Mouse (Mus musculus): ENCODE data around the gene Znrf1.
A peak's percentile ranks its signal among the peaks of the same experiment; 100 is the strongest.
"Not testable (repeated sequence)": the region's sequence is repeated elsewhere in the genome, so short reads cannot be mapped to it uniquely, and the experiment has no call there.

Gene Znrf1

DNA sequence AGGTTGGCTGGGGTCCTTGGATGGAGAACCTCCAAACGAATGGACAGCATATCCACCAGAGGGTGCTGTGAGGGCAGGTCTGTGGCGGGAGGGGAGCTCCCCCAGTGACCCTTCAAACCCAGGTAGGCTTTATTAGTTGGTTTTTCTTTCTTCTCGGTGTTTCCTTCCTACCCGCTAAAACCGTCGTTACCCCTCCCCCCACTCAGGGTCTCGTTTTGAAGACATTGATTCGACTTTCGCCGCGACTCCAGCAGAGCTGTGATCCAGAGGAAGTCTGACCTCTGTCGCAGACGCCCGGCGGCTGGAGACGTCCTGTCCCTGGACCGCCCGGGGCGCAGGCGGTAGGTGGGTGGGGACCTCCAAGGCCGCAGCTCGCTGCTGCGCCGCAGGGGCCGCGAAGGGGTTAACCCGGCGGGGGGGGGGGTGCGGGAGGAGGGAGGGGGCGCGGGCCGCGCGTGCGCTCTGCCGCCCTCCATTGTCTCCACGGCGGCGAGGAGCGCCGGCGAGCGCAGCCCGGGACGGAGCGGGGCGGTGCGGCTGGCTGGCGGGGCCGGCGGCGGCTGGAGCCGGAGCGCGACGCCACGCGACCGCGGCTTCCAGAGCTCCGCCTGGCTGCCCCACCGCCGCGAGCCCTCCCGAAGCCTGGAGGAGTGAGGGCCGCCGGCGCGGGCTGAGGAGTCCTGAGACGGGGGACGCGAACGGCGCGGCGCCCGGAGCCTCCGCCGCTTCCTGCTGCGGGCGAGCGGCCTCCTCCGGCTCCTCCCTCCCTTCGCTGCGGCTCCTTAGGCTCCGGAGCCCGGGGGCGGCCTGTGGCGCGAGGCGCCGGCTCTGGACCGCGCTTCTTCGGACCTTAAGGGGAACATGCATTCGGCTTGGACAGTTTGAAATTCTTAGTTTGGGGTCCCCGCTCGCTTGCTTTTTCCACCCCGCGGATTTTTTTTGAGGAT is at the start of gene Znrf1:
Gene Znrf1, plus strand, starts transcription at position 67 of the 947 bp plus-strand sequence.
- peak; percentile 71 for DNase-seq

DNA sequence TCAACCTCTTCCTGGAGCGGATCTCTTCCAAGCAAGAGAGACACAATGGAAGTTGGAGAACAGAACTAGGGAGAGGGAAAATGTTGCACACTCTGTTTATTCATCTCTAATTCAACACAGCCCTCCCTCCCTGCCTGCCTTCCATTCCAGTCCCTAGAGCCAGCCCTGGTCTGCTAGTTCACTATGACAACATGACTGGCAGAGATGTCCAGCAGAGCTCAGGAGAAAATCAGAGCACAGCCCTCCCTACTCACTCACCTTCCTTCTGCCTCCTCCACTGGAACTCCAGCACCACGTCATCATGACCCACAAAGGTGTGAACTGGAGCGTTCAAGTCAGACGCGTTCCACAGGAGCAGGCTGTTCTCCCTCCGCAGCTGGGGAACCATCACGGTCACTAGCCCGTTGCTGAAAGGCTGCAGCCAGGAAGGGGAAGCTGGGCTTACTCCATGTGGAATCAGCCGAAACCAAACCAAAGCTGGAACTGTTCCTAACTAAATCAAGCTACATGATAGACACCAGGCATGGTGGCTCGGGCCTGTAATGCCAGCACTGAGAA is 45.8 kb upstream of the Znrf1 start:
- no peak for DNase-seq

- DNase-seq, result no peak
These were observed 44.7 kb upstream of the Znrf1 start for GRCm38 (mm10) chr8:111491191-111491590.

- no peak for DNase-seq
These were observed 43.4 kb upstream of the Znrf1 start for GRCm38 (mm10) chr8:111492508-111492907.

DNA sequence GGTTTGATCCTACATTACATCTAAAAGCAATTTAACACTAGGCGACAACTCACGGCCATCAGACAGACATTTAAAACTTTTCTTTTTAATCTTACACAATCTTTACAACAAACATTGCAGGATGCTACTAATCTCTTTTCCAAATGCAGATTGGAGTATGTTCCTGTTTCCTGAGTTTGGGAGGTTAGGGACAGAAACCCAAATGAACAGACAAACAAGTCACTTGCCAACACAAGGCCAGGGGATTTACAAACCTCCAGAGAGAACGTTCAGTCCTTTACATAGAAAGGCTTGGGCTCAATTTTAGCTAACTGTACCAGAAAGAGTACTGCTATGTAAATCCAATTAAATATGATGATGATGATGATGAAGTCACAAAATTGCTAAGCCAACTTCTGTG is 42.7 kb upstream of the Znrf1 start:
- no peak for DNase-seq

DNA sequence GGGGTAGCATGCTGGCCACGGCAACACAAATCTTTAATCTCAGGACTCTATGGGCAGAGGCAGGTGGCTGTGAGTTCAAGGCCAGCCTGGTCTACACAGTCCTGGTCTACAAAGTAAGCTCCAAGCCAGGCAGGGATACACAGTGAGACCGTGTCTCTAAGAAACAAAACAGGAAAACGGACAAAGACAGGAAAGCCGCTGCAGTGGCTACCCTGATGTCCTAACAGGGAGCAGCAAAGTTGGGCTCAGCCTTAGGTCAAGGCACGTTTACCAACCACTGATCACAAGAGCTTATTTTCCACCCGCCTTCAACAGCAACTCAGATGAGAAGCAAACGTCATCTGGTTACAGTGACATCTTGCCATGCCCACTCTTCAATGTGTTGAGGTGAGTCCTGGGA is 39.6 kb upstream of the Znrf1 start:
- DNase-seq, result no peak

DNA sequence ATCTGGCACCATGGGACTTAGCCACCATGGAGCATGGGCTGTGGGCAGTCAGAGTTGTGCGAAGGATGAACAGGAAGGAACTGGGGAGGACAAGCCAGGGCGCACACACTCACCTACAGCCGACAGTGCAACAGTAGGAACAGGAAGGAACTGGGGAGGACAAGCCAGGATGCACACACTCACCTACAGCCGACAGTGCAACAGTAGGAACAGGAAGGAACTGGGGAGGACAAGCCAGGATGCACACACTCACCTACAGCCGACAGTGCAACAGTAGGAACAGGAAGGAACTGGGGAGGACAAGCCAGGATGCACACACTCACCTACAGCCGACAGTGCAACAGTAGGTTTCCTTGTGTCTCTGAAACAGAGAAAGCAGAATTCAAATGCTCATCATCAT is 37.6 kb upstream of the Znrf1 start:
- not testable (repeated sequence) for DNase-seq

- DNase-seq, result no peak
These were observed 34.0 kb upstream of the Znrf1 start for GRCm38 (mm10) chr8:111501724-111502464.

- DNase-seq, result no peak
These were observed 27.3 kb upstream of the Znrf1 start for GRCm38 (mm10) chr8:111508566-111508965.

GRCm38 (mm10) chr8:111509278-111509677 is 26.6 kb upstream of the Znrf1 start:
- no peak for DNase-seq

DNA sequence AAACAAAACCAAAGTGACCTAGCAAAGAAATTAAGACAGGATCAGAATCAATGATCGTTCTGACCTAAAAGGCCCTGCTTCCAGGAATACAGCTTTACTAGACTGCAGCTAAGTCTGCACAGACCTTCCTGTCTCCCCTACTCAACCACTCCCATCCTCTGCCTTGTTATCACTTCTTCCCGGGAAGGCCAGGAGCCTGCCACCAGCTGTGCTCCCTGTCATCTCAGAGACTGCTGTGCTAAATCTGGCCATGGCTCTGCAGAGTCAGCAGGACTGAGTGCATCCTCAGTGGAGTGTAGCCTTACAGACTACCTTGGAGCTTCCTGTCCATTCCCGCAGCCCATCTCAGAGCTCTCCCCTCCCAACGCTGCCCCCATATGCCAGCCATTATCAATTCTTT is 25.5 kb upstream of the Znrf1 start:
- DNase-seq, result no peak

DNA sequence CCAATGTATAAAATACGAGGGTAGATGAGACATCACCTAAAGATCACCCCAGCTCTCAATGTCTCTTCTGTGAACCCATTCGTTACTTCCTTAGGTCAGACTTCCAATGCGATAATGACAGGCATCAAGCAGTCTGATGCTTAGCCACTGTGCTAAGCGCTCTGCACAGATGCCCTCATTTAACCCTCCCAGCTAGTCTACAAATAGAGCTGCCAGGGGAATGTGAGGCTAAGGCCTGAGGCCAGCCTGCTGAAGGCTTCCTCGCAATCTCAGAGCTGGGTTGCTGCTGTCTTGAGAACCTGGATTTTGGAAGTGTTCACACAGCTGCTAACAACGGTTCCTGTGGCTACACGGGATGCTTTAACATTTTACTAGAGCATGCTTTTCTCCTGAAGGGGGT is 23.0 kb upstream of the Znrf1 start:
- DNase-seq, result no peak

GRCm38 (mm10) chr8:111513446-111513845 is 22.5 kb upstream of the Znrf1 start:
- no peak for DNase-seq

DNA sequence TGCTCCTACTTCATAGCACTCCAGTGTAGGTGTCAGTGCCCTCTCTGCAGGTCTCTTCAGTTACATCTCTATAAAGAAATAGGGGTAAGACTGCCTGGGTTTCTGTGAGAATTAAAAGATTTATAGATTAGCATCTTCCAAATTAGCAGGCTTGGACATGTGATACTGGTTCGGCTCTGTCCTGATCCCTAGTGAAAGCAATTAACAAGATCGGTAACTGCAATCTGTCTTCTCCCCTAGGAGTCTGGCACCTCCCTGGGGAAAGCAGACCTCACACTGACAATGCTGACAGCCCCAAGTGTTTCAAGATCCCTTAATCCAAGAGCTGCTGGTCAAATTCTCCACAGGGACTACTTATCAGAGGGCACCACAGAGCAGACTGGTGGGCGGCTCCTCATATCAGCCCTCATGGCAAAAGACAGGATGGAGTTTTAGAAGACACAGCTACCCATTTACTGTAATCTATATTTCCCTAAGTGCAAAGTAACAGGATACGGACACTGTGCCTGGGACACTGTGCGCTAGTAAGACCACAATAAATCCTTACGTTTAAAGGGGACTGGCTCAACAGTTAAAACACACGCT is 19.4 kb upstream of the Znrf1 start:
- DNase-seq, result no peak

GRCm38 (mm10) chr8:111517466-111517865 is 18.4 kb upstream of the Znrf1 start:
- DNase-seq, result no peak

- DNase-seq, result peak; percentile 93
These were observed 14.0 kb upstream of the Znrf1 start, which contains the start of gene Wdr59 for GRCm38 (mm10) chr8:111521713-111522429. TSS of gene Wdr59 (minus strand) at chr8:111522092.

- DNase-seq, result no peak
These were observed 9.4 kb upstream of the Znrf1 start for GRCm38 (mm10) chr8:111526403-111527024.

- DNase-seq, result no peak
These were observed 8.7 kb upstream of the Znrf1 start for GRCm38 (mm10) chr8:111527149-111527548.

GRCm38 (mm10) chr8:111528071-111528470 is 7.8 kb upstream of the Znrf1 start:
- DNase-seq, result no peak

DNA sequence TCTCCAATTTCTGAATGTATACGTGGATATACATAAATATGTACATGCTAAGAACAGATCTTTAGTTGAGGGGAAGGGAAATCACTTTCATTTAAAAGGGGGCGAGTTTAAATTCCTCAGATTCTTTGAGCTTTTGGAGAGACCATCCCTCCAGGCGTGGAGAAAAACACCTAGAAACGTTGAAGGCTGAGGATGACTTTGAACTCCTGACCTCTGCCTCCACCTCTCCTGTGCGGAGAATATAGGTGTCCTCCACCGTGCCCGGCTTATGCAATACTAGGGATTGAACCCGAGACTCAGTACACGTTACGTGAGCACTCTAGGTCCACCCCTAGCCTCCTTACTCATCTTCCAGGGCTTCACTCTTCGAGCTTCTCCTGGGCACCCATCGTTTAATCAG is 4.7 kb upstream of the Znrf1 start:
- DNase-seq, result no peak

- DNase-seq, result no peak
These were observed 4.3 kb upstream of the Znrf1 start for GRCm38 (mm10) chr8:111531621-111532020.

- DNase-seq, result no peak
These were observed 2.4 kb upstream of the Znrf1 start for GRCm38 (mm10) chr8:111533503-111533902.

Measured in right cerebral cortex, postnatal 14 days (tissue).